Mouse (Mus musculus) testis, adult 2 months (tissue): ENCODE measurements around the gene Krtap22-2.

Experiments used
- CTCF ChIP-seq: fragments of 200-500 bp; IDR thresholded peaks from 2 replicates; pipeline ENCODE4 v1.5.1; 2012; ENCODE audit warnings: low read depth, mild to moderate bottlenecking, inconsistent platforms, low read length, moderate library complexity; ENCODE audit not compliant: control insufficient read depth, insufficient read depth, insufficient replicate concordance
- POLR2A ChIP-seq: fragments of 200-500 bp; IDR thresholded peaks from 2 replicates; pipeline ENCODE4 v1.6.1; 2012; ENCODE audit warnings: low read depth, mild to moderate bottlenecking, inconsistent platforms, low read length, moderate library complexity; ENCODE audit not compliant: control insufficient read depth

DNA sequence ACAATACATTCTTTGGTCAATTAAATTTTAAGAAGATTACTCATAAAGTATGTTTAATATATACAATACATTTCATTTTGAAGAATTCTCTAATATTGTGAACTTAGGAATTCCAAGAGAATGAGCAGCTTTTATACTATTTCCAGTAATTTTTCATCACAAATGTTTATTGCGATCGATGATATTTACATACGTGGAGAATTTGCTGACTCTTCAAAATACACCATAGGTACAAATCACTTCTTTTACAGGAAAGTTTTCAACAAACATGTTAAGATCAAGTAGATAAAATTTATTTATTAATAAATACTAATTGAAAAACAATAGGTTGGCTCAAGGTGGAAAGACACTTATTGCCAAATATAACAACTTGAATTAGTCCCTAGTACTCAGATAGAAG is 3.4 kb upstream of the Krtap22-2 start:
- no peak for TF ChIP-seq POLR2A
- TF ChIP-seq CTCF, result no peak
